Mouse (Mus musculus) myocyte (in vitro differentiated cells): Measurements from ENCODE around the gene Vmn1r3. TPM values are rescaled to one million over a fixed set of nuclear protein-coding genes. Genes with fewer than 3 reads are reported as not detected.
"Not testable (repeated sequence)": the region's sequence is repeated elsewhere in the genome, so short reads cannot be mapped to it uniquely, and the experiment has no call there.

Experiments used
- H3K27me3 ChIP-seq: one replicate; pipeline ENCODE4 v1.6.1; 2011; ENCODE audit not compliant: control insufficient read depth, insufficient read depth, insufficient read length
- H3K36me3 ChIP-seq: one replicate; pipeline ENCODE4 v1.6.1; 2011; ENCODE audit not compliant: control insufficient read depth, insufficient read depth
- H3K4me2 ChIP-seq: one replicate; pipeline ENCODE4 v1.6.1; 2011; ENCODE audit warnings: low read depth, control low read depth
- H3K4me3 ChIP-seq: one replicate; pipeline ENCODE4 v1.5.1; 2011; ENCODE audit warnings: mild to moderate bottlenecking, control low read depth, moderate library complexity
- H3K79me2 ChIP-seq: one replicate; pipeline ENCODE4 v1.6.1; 2011; ENCODE audit not compliant: control insufficient read depth, insufficient read depth
- H3ac ChIP-seq: one replicate; pipeline ENCODE4 v1.6.1; 2011; ENCODE audit not compliant: control insufficient read depth, insufficient read length
- CEBPB ChIP-seq: IDR thresholded peaks from 2 replicates; pipeline ENCODE4 v1.6.1; 2011; ENCODE audit warnings: mild to moderate bottlenecking, moderate library complexity; ENCODE audit not compliant: poor library complexity, insufficient read depth, severe bottlenecking
- E2F4 ChIP-seq: IDR thresholded peaks from one replicate; pipeline ENCODE4 v1.6.1; 2011; ENCODE audit warnings: mild to moderate bottlenecking, control low read depth, moderate library complexity; ENCODE audit not compliant: insufficient read depth
- MAX ChIP-seq: IDR thresholded peaks from one replicate; pipeline ENCODE4 v1.6.1; 2011; ENCODE audit warnings: low read depth, mild to moderate bottlenecking, control low read depth
- MYOD1 ChIP-seq, 3 experiments: IDR thresholded peaks; one replicate each; pipeline ENCODE4 v1.6.1; 2011; ENCODE audit warnings: control low read depth in 2 of 3, low read depth in 2 of 3, mild to moderate bottlenecking in 2 of 3, moderate library complexity in 1 of 3; ENCODE audit not compliant: insufficient read length in 2 of 3, control insufficient read depth in 1 of 3
- MYOG ChIP-seq, 3 experiments: IDR thresholded peaks; one replicate each; pipeline ENCODE4 v1.6.1; 2011; ENCODE audit warnings: control low read depth in 2 of 3, low read depth in 2 of 3, mild to moderate bottlenecking in 2 of 3; ENCODE audit not compliant: insufficient read length in 2 of 3, control insufficient read depth in 1 of 3, insufficient read depth in 1 of 3
- POLR2A ChIP-seq: IDR thresholded peaks from one replicate; pipeline ENCODE4 v1.6.1; 2011; ENCODE audit warnings: low read depth, mild to moderate bottlenecking, control low read depth, moderate library complexity; ENCODE audit not compliant: insufficient read length
- POLR2AphosphoS2 ChIP-seq: IDR thresholded peaks from one replicate; pipeline ENCODE4 v1.6.1; 2011; ENCODE audit warnings: low read depth, control low read depth; ENCODE audit not compliant: insufficient read length
- REST ChIP-seq: IDR thresholded peaks from one replicate; pipeline ENCODE4 v1.6.1; 2011; ENCODE audit warnings: mild to moderate bottlenecking, control low read depth, moderate library complexity; ENCODE audit not compliant: insufficient read depth, insufficient read length
- SRF ChIP-seq: IDR thresholded peaks from one replicate; pipeline ENCODE4 v1.6.1; 2011; ENCODE audit warnings: low read depth; ENCODE audit not compliant: control insufficient read depth, insufficient read length
- TCF12 ChIP-seq: IDR thresholded peaks from one replicate; pipeline ENCODE4 v1.6.1; 2011; ENCODE audit warnings: mild to moderate bottlenecking, control low read depth; ENCODE audit not compliant: poor library complexity, insufficient read depth, severe bottlenecking
- TCF3 ChIP-seq: IDR thresholded peaks from one replicate; pipeline ENCODE4 v1.6.1; 2011; ENCODE audit warnings: low read depth, control low read depth; ENCODE audit not compliant: insufficient read length
- USF1 ChIP-seq: IDR thresholded peaks from one replicate; pipeline ENCODE4 v1.6.1; 2011; ENCODE audit warnings: low read depth, mild to moderate bottlenecking, control low read depth, moderate library complexity
- polyA plus RNA-seq: library from polyadenylated mRNA; unstranded; fragments of >200 nt; fragmentation: generic; extraction: Trizol; gene quantifications from one replicate; pipeline ENCODE4 v1.2.1, GENCODE M21; 2012; ENCODE audit warnings: missing spikeins

Vmn1r3 gene
- polyA plus RNA-seq, 1 experiment = not detected

GRCm38 (mm10) chr4:3226488-3226887 lies 41.3 kb upstream of the Vmn1r3 start:
- no peaks in the 10 kb centered on the region for H3K36me3 ChIP-seq
- H3K79me2 ChIP-seq = no peaks in the 10 kb centered on the region
- TF ChIP-seq POLR2A = no peak
- no peak for TF ChIP-seq E2F4
- TF ChIP-seq CEBPB = no peak
- no peak for TF ChIP-seq REST
- no peak for TF ChIP-seq POLR2AphosphoS2
- no peak for TF ChIP-seq USF1
- TF ChIP-seq TCF12 = no peak
- TF ChIP-seq MYOG (IDR thresholded peaks at IDR 0.05; ENCODE audit: control insufficient read depth in 1 of 3, insufficient read depth in 1 of 3, insufficient read length in 2 of 3, low read depth in 2 of 3) = no peak
- TF ChIP-seq MYOD1 (IDR thresholded peaks at IDR 0.05; ENCODE audit: control insufficient read depth in 1 of 3, insufficient read length in 2 of 3, low read depth in 2 of 3) = no peak
- no peak for TF ChIP-seq SRF
- no peak for TF ChIP-seq TCF3
- TF ChIP-seq MAX = no peak
- no peak overlapping the region for H3ac ChIP-seq
- no peak overlapping the region for H3K4me2 ChIP-seq
- no peaks in the 10 kb centered on the region for H3K27me3 ChIP-seq
- no peak overlapping the region for H3K4me3 ChIP-seq

DNA sequence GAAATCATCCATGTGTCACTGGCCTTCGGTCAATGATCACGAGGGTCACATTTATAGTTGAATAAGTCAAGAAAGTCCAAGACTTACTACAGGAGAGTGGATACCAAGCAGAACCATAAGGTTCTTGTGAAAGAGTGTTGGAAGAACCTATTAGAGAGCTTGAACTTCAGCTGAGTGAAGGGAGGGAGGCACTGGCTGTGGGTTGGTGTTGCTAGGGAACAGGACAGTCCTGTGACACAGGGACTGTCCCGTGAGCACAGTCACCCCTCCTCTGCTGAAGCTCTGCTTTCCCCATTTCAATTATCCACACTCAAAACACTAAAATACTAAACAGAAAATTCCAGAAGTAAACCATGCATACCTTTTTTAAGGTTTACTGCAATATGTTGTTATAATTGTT lies 40.3 kb upstream of the Vmn1r3 start:
- not testable (repeated sequence) for H3K36me3 ChIP-seq, H3K79me2 ChIP-seq, H3ac ChIP-seq, H3K4me3 ChIP-seq, H3K27me3 ChIP-seq, H3K4me2 ChIP-seq

GRCm38 (mm10) chr4:3224848-3225247 lies 39.7 kb upstream of the Vmn1r3 start:
- not testable (repeated sequence) for H3K79me2 ChIP-seq, H3K4me3 ChIP-seq, H3K4me2 ChIP-seq, H3ac ChIP-seq, H3K27me3 ChIP-seq, H3K36me3 ChIP-seq

DNA sequence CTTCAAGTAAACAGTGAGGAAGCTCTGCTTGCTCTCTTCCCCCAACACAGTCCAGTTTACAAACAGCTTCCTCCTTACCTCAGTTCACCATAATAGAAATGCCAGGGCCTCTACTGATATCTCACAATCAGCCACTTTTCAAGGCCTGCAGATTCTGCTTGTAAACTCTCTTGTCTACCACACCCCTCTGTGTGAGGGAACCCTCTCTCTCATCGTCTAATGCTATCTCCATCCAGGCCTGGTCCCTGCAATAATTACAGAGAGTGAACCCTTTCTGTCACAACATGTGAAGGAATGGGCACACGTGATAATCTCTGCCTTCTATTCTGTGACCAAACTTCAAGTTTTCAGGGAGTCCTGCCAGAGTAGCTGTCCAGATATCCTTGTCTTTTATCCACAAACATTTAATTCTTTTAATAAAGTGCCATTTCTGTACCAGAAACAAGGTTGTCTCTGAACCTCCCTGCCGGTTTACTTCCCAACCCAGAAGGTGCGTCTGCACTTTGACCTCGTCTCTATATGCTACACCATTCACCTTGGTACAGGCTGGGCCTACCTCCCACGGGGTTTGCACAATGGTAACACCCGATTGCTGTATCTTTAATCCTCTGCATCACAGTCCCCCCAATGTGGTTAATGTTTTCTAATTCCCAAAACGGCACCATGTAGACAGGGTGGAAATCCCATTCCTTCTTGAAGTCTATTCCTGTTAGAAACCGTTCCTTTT lies 38.5 kb upstream of the Vmn1r3 start:
- H3K27me3 ChIP-seq, H3ac ChIP-seq, H3K4me2 ChIP-seq, H3K4me3 ChIP-seq, H3K36me3 ChIP-seq, H3K79me2 ChIP-seq: not testable (repeated sequence)

- H3K79me2 ChIP-seq, H3K36me3 ChIP-seq, H3ac ChIP-seq, H3K27me3 ChIP-seq, H3K4me3 ChIP-seq, H3K4me2 ChIP-seq: not testable (repeated sequence)
These were observed 31.2 kb upstream of the Vmn1r3 start for GRCm38 (mm10) chr4:3216382-3216781.

DNA sequence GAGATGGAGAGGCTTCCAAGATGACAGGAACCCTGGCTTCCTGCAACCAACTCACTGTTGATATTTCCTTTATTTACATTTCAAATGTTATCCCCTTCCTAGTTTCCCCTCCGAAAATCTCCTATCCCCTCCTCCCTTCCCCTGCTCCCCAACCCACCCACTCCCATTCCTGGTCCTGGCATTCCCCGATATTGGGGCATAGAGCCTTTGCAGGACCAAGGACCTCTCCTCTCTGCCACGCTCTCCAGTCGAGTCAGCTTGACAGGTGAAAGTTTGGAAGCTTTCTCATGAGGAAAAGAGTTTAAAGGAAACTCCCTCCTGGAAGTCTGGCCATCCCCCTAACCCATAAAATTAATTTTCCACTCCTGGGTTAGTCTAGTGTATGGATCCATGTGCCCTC lies 28.2 kb upstream of the Vmn1r3 start:
- H3K36me3 ChIP-seq, H3K79me2 ChIP-seq, H3K4me3 ChIP-seq, H3ac ChIP-seq, H3K4me2 ChIP-seq, H3K27me3 ChIP-seq: not testable (repeated sequence)

DNA sequence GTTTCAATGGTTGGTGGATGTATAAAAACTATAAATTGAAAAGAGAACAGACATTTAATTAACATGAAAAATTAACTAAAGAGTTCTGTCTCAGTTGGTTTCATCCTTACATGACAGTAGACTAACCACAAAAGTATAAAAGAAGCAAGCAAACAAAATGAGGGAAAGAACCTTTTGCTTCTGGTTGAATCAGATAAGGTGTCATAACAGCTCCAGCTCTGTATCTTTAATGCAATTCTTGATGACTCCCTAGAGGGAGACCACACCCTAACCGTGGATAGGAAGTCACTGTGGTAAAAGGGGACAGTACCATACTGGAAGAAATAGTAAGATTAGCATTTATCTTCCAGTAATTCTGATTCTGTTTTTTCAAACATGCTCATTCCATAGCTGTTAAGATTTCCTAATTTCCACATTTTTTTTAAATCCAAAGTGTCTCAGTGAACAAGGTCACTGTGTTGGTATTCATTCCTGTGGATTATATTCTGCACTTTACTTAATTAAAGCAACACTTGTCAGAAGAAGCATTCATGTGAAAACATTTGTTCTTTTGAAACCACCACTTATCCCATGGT lies 24.6 kb upstream of the Vmn1r3 start:
- not testable (repeated sequence) for H3K27me3 ChIP-seq, H3K4me3 ChIP-seq, H3K79me2 ChIP-seq, H3K36me3 ChIP-seq, H3ac ChIP-seq, H3K4me2 ChIP-seq

- H3K27me3 ChIP-seq, H3K79me2 ChIP-seq, H3K4me2 ChIP-seq, H3ac ChIP-seq, H3K4me3 ChIP-seq, H3K36me3 ChIP-seq: not testable (repeated sequence)
These were observed 8.2 kb downstream of the Vmn1r3 start for GRCm38 (mm10) chr4:3176746-3177490.

DNA sequence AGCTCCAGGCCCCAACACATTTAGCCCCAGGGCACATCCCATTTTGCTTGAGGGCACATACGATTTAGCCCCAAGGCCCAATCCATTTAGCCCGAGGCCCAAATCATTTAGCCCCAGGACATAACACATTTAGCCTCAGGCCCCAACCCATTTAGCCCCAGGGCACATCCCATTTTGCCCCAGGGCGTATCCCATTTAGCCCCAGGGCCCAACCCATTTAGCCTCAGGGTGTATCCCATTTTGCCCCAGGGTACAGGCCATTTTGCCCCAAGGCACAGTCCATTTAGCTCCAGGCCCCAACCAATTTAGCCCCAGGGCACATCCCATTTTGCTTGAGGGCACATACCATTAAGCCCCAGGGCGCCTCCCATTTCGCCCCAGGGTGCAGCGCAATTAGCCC lies 9.0 kb downstream of the Vmn1r3 start:
- H3K27me3 ChIP-seq, H3ac ChIP-seq, H3K36me3 ChIP-seq, H3K79me2 ChIP-seq, H3K4me2 ChIP-seq, H3K4me3 ChIP-seq: not testable (repeated sequence)

DNA sequence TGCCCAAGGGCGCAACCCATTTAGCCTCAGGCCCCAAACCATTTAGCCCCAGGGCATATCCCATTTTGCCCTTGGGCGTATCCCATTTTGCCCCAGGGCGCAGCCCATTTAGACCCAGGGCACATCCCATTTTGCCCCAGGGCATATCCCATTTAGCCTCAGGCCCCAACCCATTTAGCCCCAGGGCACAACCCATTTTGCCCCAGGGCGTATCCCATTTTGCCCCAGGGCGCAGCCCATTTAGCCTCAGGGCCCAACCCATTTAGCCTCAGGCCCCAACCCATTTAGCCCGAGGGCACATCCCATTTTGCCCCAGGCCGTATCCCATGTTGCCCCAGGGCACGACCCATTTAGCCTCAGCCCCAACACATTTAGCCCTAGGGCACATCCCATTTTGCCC lies 9.4 kb downstream of the Vmn1r3 start:
- H3ac ChIP-seq, H3K27me3 ChIP-seq, H3K4me2 ChIP-seq, H3K79me2 ChIP-seq, H3K4me3 ChIP-seq, H3K36me3 ChIP-seq: not testable (repeated sequence)
